Mouse (Mus musculus) embryonic stem cell, embryonic (primary cell): ENCODE data around the gene Ccdc117.

Experiments used
- CTCF ChIA-PET, 4 experiments: fragments of 300-600 bp in 2 of 4; fragments of 350-600 bp in 2 of 4; sonication (Branson Sonifier 250); formaldehyde crosslinking; loops; one replicate each; lab custom pipeline; 2022; ENCODE audit warnings: inconsistent platforms in 2 of 4; lab: Charles Lee
- POLR2A ChIA-PET, 4 experiments: fragments of 300-600 bp in 2 of 4; fragments of 350-600 bp in 2 of 4; sonication (Branson Sonifier 250); formaldehyde crosslinking; loops; one replicate each; lab custom pipeline; 2022; ENCODE audit warnings: antibody characterized with exemption in 4 of 4, inconsistent platforms in 1 of 4; lab: Charles Lee

Gene Ccdc117

DNA sequence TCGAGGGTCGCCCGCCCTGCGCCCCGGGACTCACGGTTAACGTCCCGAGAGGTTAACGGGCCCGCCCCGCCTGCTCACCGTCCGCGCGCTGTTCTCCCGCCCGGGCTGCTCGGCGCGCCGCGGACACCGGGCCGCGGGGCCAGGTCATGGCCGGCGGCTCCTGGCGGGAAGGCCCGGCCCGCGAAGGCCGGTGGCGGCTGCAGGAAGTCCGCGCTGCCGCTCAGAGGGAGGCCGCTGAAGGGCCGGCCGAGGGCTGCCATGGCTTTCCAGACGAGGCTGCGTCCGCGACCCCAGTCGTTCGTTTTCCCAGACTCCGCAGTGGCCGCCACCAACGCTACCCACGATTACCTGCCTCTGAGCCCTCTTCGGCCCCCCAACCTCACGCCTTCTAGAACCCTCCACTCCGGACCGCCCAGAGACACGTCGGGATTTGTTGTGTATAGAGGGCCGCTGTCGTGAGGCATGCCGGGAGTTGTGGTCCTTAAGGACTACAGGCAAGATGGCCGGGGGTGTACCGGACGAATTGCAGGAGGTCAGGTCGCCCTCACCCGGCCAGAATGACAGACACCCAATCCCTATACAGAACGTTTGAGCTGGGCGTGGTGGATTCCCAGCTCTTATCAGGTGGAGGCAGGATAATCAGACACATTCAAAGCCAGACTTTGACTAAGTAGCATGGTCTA, at the start of gene Ccdc117:
TSS of gene Ccdc117 (minus strand) at position 389 of the 683 bp plus-strand sequence.
- POLR2A ChIA-PET: interaction anchor here in 3 of 4 experiments (0.6 to 2.3 kb wide), 55 partner anchors 9 to 461 kb away, joined by 3 to 17 read pairs (median 4); partner anchors contain the start of genes Urgcp (in 3 of the 3), Dbnl (in 2 of the 3), Ewsr1 (in 1 of the 3) and Polm (in 1 of the 3)
- CTCF ChIA-PET: interaction anchor here in 2 of 4 experiments (0.5 to 1.2 kb wide), 9 partner anchors 9 to 344 kb away, joined by 3 to 11 read pairs (median 4); no protein-coding TSS in a partner anchor

GRCm38 (mm10) chr11:5575046-5575445, 33.1 kb upstream of the Ccdc117 start:
- ChIA-PET CTCF (no interaction called here), POLR2A (no interaction called here)

DNA sequence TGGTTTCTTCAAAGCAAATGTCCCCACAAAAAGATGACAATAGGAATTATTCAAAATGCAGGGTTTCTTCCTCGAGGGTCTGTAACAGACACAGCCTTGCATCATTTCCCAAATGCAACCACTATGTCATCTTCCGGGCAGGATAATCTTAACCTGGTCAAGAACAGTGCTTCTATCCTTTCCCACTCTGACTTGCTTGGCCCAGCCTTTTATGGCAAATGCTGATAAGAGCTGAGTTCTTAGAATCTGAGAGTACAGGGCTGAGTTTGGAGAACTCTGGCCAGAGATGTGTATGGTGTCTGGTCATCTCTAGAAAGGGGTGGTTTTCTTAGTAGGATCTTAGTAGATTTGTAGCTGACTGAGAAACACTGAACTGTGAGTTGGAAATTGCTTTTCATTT, 31.8 kb upstream of the Ccdc117 start:
- ChIA-PET CTCF (interaction anchor here in 1 of 4 experiments (0.6 kb wide), 1 partner anchor 68 kb away, joined by 3 read pairs; no protein-coding TSS in a partner anchor), POLR2A (interaction anchor here in 1 of 4 experiments (0.6 kb wide), 1 partner anchor 72 kb away, joined by 3 read pairs; no protein-coding TSS in a partner anchor)

DNA sequence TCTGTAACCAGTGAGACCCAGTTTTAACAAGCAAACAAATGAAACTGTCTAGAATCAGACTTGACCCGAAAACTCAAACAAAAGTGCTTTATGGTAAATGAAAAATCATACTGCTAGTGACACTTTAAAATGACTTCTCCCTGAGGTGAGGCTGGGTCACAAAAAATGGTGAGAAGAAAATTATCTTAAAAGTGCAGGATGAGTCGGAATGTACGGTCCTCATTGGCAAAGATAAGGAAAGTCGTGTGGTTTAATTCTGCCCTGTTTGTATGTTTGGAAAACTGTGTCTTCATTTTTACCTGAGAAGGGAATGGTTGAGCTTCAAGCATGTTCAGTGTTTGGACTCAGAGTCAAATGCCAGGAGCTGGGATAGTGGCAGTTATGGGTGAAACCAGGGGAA, 29.9 kb upstream of the Ccdc117 start:
- CTCF ChIA-PET: no interaction called here
- POLR2A ChIA-PET: interaction anchor here in 1 of 4 experiments (1.8 kb wide), 1 partner anchor 10 kb away, joined by 5 read pairs; no protein-coding TSS in a partner anchor

- ChIA-PET POLR2A (interaction anchor here in 3 of 4 experiments (0.9 to 1.2 kb wide), 3 partner anchors 9 to 54 kb away, joined by 3 read pairs; no protein-coding TSS in a partner anchor), CTCF (no interaction called here)
Measured at GRCm38 (mm10) chr11:5569474-5569873, 27.5 kb upstream of the Ccdc117 start, which contains the start of gene Ankrd36. TSS of gene Ankrd36 (plus strand) at chr11:5569684.

DNA sequence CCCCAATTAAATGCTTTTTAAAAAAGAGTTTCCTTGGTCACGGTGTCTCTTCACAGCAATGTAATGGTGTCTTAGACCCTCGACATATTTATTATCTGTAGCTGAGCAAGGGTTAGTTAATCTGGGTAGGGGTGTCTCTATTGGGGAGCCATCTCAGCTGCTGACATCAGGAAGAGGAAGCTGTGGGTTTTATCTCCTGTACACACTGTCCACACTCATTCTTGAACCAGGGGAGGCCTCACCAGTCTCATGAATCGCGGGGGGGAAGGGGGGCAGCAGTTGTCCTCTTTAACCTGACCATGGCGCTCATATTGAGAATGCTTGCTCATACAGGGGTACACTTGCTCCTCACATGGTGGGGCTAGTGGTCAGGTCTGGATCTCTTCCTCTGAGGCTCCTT, 26.1 kb upstream of the Ccdc117 start:
- ChIA-PET POLR2A (interaction anchor here in 2 of 4 experiments (0.6 kb wide), 3 partner anchors 113 to 352 kb away, joined by 3 to 5 read pairs (median 4); no protein-coding TSS in a partner anchor), CTCF (no interaction called here)

DNA sequence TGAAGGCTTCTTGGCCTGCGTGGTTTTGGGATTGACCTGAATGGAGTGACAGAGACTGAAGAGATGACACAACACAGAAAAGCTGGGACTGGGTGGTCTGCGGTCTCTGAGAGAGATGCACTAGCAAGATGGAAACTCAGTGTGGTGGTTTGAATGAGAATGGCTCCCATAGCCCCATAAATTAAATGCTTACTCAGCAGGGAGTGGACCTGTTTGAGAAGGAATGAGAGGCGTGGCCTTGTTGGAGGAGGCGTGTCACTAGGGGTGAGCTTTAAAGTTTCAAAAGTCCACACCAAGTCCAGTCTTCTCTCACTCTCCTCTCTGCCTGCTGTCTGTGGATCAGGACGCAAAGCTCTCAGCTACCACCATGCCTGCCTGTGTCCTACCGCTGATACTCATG, 25.7 kb upstream of the Ccdc117 start:
- ChIA-PET CTCF (no interaction called here), POLR2A (interaction anchor here in 2 of 4 experiments (0.6 to 1.0 kb wide), 4 partner anchors 13 to 353 kb away, joined by 3 to 5 read pairs (median 4); no protein-coding TSS in a partner anchor)

DNA sequence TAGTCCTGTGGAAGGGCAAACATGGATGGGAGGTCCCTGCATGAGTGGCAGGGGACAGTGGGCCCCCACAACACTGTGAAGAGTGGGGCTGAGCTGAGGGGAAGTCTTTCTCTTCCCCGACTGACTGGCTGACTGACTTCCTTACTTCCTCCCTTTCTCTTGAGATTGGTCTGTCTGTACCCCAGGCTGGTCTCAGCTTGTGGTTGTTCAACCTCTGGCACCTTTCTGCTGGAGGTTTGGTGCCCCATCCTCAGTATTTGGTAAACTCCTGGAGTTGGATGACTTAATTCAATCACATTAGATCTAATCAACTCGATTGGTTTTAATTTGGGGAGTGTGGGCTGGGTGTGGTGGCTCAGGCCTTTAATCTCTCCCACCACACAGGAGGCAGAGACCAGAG, 24.5 kb upstream of the Ccdc117 start:
- CTCF ChIA-PET: interaction anchor here in 1 of 4 experiments (0.6 kb wide), 1 partner anchor 98 kb away, joined by 3 read pairs; no protein-coding TSS in a partner anchor
- POLR2A ChIA-PET: no interaction called here

DNA sequence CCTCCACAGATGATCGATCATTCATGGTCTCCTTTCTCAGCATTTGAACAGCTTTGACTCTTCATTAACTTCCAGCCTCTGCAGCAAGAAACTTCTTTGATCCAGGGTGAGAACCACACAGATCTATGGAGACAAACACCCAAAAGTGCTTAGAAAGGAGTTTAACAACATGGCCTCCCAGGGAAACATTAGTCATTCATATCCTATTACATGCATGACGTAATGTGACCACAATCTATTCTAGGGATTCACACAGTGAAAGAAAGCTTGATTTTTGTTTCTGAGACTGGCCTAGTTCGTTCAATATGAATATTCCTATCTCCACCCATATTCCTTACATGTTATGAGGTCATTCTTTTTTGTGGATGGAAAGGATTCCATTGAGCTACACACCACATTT, 23.6 kb upstream of the Ccdc117 start:
- POLR2A ChIA-PET: interaction anchor here in 1 of 4 experiments (0.7 kb wide), 1 partner anchor 86 kb away, joined by 3 read pairs; no protein-coding TSS in a partner anchor

GRCm38 (mm10) chr11:5563898-5564297, 21.9 kb upstream of the Ccdc117 start:
- CTCF ChIA-PET: no interaction called here
- POLR2A ChIA-PET: interaction anchor here in 2 of 4 experiments (0.6 to 1.5 kb wide), 3 partner anchors 18 to 466 kb away, joined by 3 to 4 read pairs (median 3); no protein-coding TSS in a partner anchor

More for the DNA sequence above, 23.6 kb upstream of the Ccdc117 start:
- CTCF ChIA-PET: interaction anchor here in 2 of 4 experiments (0.6 to 0.7 kb wide), 2 partner anchors 13 to 164 kb away, joined by 3 to 4 read pairs; no protein-coding TSS in a partner anchor

DNA sequence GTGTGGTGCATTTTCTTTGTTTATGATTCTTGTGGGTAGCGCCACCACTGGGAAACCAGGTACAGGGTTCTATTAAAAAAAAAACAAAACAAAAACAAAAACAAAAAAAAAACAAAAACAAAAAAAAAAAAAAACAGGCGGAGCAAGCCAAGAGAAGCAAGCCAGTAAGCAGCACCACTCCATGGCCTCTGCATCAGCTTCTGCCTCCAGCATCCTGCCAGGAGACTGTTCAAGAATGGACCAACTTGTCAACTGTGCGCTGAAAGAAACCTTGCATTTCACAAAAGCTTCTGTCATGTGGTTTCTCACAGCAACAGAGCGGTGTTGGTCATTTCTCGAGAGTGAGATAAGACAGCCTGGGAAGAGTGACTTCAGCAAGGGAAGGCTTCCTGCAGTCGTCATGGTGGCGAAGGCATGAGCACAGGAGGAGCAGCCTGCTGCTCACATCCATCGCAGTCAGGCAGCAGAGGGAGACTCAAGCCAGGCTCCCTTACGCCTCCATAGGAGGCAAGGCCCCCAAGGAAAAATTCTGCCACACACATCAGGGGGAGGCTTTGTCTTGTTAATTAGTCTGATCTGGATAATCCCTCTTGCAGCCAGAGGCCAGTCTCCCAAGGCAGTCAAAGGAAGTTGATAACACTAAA, 20.8 kb upstream of the Ccdc117 start:
- POLR2A ChIA-PET: interaction anchor here in 1 of 4 experiments (1.2 to 2.2 kb wide), 2 partner anchors 20 to 225 kb away, joined by 3 to 6 read pairs; partner anchors contain the start of genes Ccdc117 and Dbnl
- CTCF ChIA-PET: interaction anchor here in 1 of 4 experiments (1.1 kb wide), 1 partner anchor 67 kb away, joined by 3 read pairs; no protein-coding TSS in a partner anchor

- POLR2A ChIA-PET: interaction anchor here in 2 of 4 experiments (0.6 to 2.2 kb wide), 10 partner anchors 16 to 1002 kb away, joined by 3 to 9 read pairs (median 4); partner anchors contain the start of genes Ccdc117 (in 2 of the 2) and Xbp1 (in 1 of the 2)
- CTCF ChIA-PET: interaction anchor here in 3 of 4 experiments (0.7 to 1.8 kb wide), 4 partner anchors 18 to 326 kb away, joined by 3 to 4 read pairs (median 4); partner anchors contain the start of gene Ccdc117 (in 1 of the 3)
Measured at GRCm38 (mm10) chr11:5560273-5560672, 18.3 kb upstream of the Ccdc117 start.

GRCm38 (mm10) chr11:5551931-5552330, 9.9 kb upstream of the Ccdc117 start:
- CTCF ChIA-PET: no interaction called here
- POLR2A ChIA-PET: no interaction called here

- POLR2A ChIA-PET: no interaction called here
- CTCF ChIA-PET: no interaction called here
Measured at GRCm38 (mm10) chr11:5551430-5551829, 9.4 kb upstream of the Ccdc117 start.

DNA sequence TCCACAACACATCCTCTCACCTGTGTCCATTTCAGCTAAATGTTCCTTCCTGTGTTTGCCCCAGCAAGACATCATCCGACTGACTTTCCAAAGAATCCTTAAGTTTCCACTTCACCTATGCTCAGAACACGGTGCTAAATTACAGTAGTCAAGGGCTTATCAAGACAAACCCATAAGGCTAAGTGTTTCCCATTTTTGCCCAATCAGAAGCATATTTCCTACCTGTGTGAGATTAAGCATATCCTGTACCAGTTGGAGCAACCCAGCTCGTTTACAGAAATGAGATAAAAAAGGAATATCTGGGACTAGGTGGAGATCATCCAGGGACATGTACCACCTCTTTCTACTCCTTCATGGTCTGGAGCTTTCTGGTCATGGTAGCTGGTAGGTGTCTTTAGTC, 4.7 kb upstream of the Ccdc117 start:
- CTCF ChIA-PET: no interaction called here
- POLR2A ChIA-PET: interaction anchor here in 3 of 4 experiments (1.0 to 1.3 kb wide), 3 partner anchors 15 to 169 kb away, joined by 3 read pairs; partner anchors contain the start of gene Mrps24 (in 1 of the 3)

DNA sequence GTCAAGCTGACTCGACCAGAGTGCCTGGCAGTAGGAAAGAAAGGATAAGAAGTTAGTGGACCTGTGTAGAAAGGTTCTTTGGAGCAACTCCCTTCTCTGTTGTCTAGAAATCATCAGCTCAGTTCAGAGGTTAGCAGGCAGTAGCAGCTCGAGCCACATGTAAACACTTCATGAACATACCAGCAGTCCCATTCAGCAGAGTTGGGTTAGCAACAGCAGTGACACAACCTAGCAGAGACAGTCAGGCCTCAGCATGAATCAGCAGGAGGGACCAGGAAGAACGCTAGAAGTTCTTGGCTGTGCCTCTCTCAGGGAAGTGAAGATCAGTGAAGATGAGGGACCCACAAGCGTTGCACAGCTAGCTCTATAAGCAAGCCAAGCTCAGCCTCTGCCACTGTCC, 3.5 kb upstream of the Ccdc117 start:
- ChIA-PET CTCF (interaction anchor here in 2 of 4 experiments (0.7 to 1.0 kb wide), 3 partner anchors 33 to 572 kb away, joined by 3 to 4 read pairs (median 4); no protein-coding TSS in a partner anchor), POLR2A (interaction anchor here in 3 of 4 experiments (1.0 to 1.4 kb wide), 6 partner anchors 11 to 47 kb away, joined by 3 to 4 read pairs (median 3); no protein-coding TSS in a partner anchor)

DNA sequence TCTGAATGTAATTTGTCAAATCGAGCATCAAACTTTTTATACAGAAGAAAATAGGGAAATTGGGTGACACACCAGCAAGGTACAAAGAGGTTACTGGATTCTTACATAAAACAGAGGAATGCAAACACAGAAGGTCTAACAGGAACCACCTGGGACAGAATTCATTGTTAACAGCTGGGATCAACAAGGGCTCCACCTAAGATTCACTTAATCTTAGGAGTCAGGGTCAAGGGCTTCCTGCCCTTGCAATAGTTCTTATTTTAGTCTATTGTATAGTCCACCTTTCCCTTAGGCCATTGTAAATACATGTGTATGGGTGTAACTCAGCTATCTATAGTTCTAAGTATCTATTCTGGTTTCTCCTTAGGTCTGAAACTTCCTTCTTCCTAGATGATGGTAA, 2.7 kb upstream of the Ccdc117 start:
- CTCF ChIA-PET: interaction anchor here in 1 of 4 experiments (0.7 kb wide), 1 partner anchor 571 kb away, joined by 3 read pairs; no protein-coding TSS in a partner anchor
- POLR2A ChIA-PET: interaction anchor here in 3 of 4 experiments (1.0 to 1.4 kb wide), 3 partner anchors 10 to 46 kb away, joined by 3 read pairs; no protein-coding TSS in a partner anchor

DNA sequence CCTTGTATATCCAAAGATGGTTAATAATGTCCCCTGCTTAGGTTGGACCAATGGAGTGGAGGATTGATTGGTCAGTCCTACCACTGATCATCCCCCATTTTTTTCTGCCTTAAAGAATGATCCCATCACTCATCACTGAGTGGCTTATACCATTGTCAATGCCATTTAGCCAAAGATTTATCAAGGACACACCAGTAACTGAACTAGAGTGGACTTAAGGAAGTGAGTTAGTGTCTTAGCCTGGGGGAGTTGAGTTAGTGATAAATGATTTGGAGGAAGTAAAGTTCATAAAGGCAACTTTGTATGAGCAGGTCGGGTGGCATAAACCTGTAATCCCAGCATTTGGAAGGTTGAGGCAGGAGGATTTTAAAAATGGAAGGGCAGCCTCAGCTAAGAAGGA, 1.3 kb upstream of the Ccdc117 start:
- ChIA-PET CTCF (no interaction called here), POLR2A (interaction anchor here in 2 of 4 experiments (1.5 to 2.3 kb wide), 11 partner anchors 10 to 159 kb away, joined by 3 to 17 read pairs (median 7); partner anchors contain the start of gene Xbp1 (in 1 of the 2))
